ENCODE assay signal across 23 mouse cellular contexts in genomic region chr10:17608220-17608619, GRCm38 (mm10).
DNase-seq lines count a peak whose midpoint lies in the region; ATAC-seq lines count a peak whose summit lies in the region.
"Had no signal": no experiment of that assay in that cellular context is flagged by ENCODE, and none has a peak within 500 bp of the region (broad histone marks: within the 10 kb centered on the region; RNA-seq: fewer than 3 reads in every experiment).

No protein-coding gene starts in this region.

- ATAC-seq in forebrain, embryonic 16.5 days, result peak; percentile 84
- ATAC-seq in megakaryocyte-erythroid progenitor cell, adult 5-6 weeks (replicated peaks; ENCODE audit: low FRiP score, low TSS enrichment, poor library complexity, severe bottlenecking), result peak; percentile 78
- ATAC-seq: hindbrain, embryonic 16.5 days had no signal

- no peak overlapping the region for H3K9ac ChIP-seq in forebrain, embryonic 16.5 days (replicated peaks; ENCODE audit: low read depth, low read length)
- H3K9ac ChIP-seq: limb, embryonic 12.5 days; lung, embryonic 15.5 days; midbrain, embryonic 12.5 days; neural tube, embryonic 12.5 days had no signal

- whole genome bisulfite sequencing in forebrain, embryonic 16.5 days, result 49% methylated on average over 7 of the region's 7 CpGs

- H3K27me3 ChIP-seq in forebrain, embryonic 16.5 days (replicated peaks; ENCODE audit: control insufficient read depth, insufficient read depth, low read length), result no peaks in the 10 kb centered on the region
- H3K27me3 ChIP-seq: CH12.LX; limb, embryonic 12.5 days; lung, embryonic 15.5 days; midbrain, embryonic 12.5 days; neural tube, embryonic 12.5 days had no signal

- DNase-seq in cerebellum, postnatal 10 days, result peak; percentile 30 to 44
- DNase-seq in cerebellum, adult 18-20 months, result no peak
- peak; percentile 8 for DNase-seq in layer of hippocampus, adult 11-12 months (ENCODE audit: low spot score)
- DNase-seq in layer of hippocampus, postnatal 25 days (ENCODE audit: extremely low spot score in 1 of 2, low spot score in 1 of 2), result no peak
- DNase-seq in retina, embryonic 14.5 days (ENCODE audit: low spot score), result no peak
- DNase-seq: adrenal gland, adult 8-10 months; cerebellum, adult 9-11 months; gastrocnemius, postnatal 14 days; heart, postnatal 14 days; kidney, adult 2 months; kidney, postnatal 36 days had no signal

- no peak overlapping the region for H3K27ac ChIP-seq in forebrain, embryonic 16.5 days (ENCODE audit: low read length)
- H3K27ac ChIP-seq: hindbrain, embryonic 10.5 days; limb, embryonic 12.5 days; lung, embryonic 15.5 days; midbrain, embryonic 12.5 days; neural tube, embryonic 12.5 days had no signal

- no peaks in the 10 kb centered on the region for H3K9me3 ChIP-seq in forebrain, embryonic 16.5 days (ENCODE audit: control insufficient read depth, low read length)
- H3K9me3 ChIP-seq: hindbrain, embryonic 10.5 days; limb, embryonic 12.5 days; lung, embryonic 15.5 days; midbrain, embryonic 12.5 days; neural tube, embryonic 12.5 days had no signal

- H3K36me3 ChIP-seq in forebrain, embryonic 16.5 days (ENCODE audit: control insufficient read depth, insufficient read depth), result no peaks in the 10 kb centered on the region
- H3K36me3 ChIP-seq: hindbrain, embryonic 10.5 days; limb, embryonic 12.5 days; lung, embryonic 15.5 days; midbrain, embryonic 12.5 days; neural tube, embryonic 12.5 days had no signal

- H3K4me1 ChIP-seq in forebrain, embryonic 16.5 days (replicated peaks; ENCODE audit: control insufficient read depth, insufficient read depth, low read length), result 0 out of 2 replicates have a peak, but pooled peaks cover 3% of the 10 kb centered on the region
- H3K4me1 ChIP-seq: hindbrain, embryonic 10.5 days; limb, embryonic 12.5 days; lung, embryonic 15.5 days; midbrain, embryonic 12.5 days; neural tube, embryonic 12.5 days had no signal

- H3K4me3 ChIP-seq in forebrain, embryonic 16.5 days (replicated peaks; ENCODE audit: low read length), result no peak overlapping the region
- H3K4me3 ChIP-seq: erythroblast, embryonic 14.5 days; hindbrain, embryonic 10.5 days; limb, embryonic 12.5 days; lung, embryonic 15.5 days; midbrain, embryonic 12.5 days; myocyte; neural tube, embryonic 12.5 days had no signal

- H3K4me2 ChIP-seq in forebrain, embryonic 16.5 days (ENCODE audit: low read length), result no peak overlapping the region
- H3K4me2 ChIP-seq: limb, embryonic 12.5 days; liver, embryonic 11.5 days; lung, embryonic 15.5 days; midbrain, embryonic 12.5 days; neural tube, embryonic 12.5 days had no signal

Comparison
In these comparisons a context has a peak if more than half of its experiments do, and no peak if none do; other contexts are left out.
1. DNase-seq: peak in cerebellum, postnatal 10 days (2 of 2) and layer of hippocampus, adult 11-12 months (single experiment); none in cerebellum, adult 18-20 months (0 of 2), layer of hippocampus, postnatal 25 days (0 of 2) and retina, embryonic 14.5 days (single experiment).